Mouse (Mus musculus) embryo, embryonic 9.5 days (tissue): Measurements from ENCODE around the gene Por.
A peak's percentile ranks its signal among the peaks of the same experiment; 100 is the strongest.

ENCODE experiments used
- DNase-seq: peaks from one replicate; pipeline ENCODE4 v3.0.0-alpha.2; 2017; ENCODE audit errors: extremely low spot score

Gene Por

GRCm38 (mm10) chr5:135702190-135702589 lies 32.4 kb downstream of the Por start:
- no peak for DNase-seq

- DNase-seq: no peak
Measured at GRCm38 (mm10) chr5:135702682-135703192, 32.9 kb downstream of the Por start.

- DNase-seq: no peak
Measured at GRCm38 (mm10) chr5:135703431-135703830, 33.6 kb downstream of the Por start.

- no peak for DNase-seq
Measured at GRCm38 (mm10) chr5:135705383-135705782, 35.5 kb downstream of the Por start.

GRCm38 (mm10) chr5:135707039-135707438 lies 37.2 kb downstream of the Por start:
- DNase-seq: no peak

GRCm38 (mm10) chr5:135707855-135708254 lies 38.0 kb downstream of the Por start:
- DNase-seq: no peak

- no peak for DNase-seq
Measured at GRCm38 (mm10) chr5:135709716-135710115, 39.9 kb downstream of the Por start.

GRCm38 (mm10) chr5:135710599-135711214 lies 40.9 kb downstream of the Por start:
- DNase-seq: no peak

- no peak for DNase-seq
Measured at GRCm38 (mm10) chr5:135711582-135712355, 41.9 kb downstream of the Por start.

- DNase-seq: no peak
Measured at GRCm38 (mm10) chr5:135712803-135713202, 43.0 kb downstream of the Por start.

- no peak for DNase-seq
Measured at GRCm38 (mm10) chr5:135713441-135714218, 43.8 kb downstream of the Por start.

- DNase-seq: no peak
Measured at GRCm38 (mm10) chr5:135715624-135716023, 45.8 kb downstream of the Por start.

- no peak for DNase-seq
Measured at GRCm38 (mm10) chr5:135719586-135720120, 49.8 kb downstream of the Por start.

GRCm38 (mm10) chr5:135720121-135720520 lies 50.3 kb downstream of the Por start:
- DNase-seq: no peak

- DNase-seq: no peak
Measured at GRCm38 (mm10) chr5:135721076-135721475, 51.2 kb downstream of the Por start.

GRCm38 (mm10) chr5:135722121-135722520 lies 52.3 kb downstream of the Por start:
- no peak for DNase-seq

GRCm38 (mm10) chr5:135723165-135723751 lies 53.4 kb downstream of the Por start:
- DNase-seq: no peak

GRCm38 (mm10) chr5:135724536-135725322 lies 54.9 kb downstream of the Por start:
- peak; percentile 68 for DNase-seq

GRCm38 (mm10) chr5:135725391-135725841 lies 55.6 kb downstream of the Por start:
- DNase-seq: peak; percentile 72

- DNase-seq: no peak
Measured at GRCm38 (mm10) chr5:135725991-135726390, 56.2 kb downstream of the Por start.
